ENCODE assay signal across 8 mouse cellular contexts in genomic region chr13:17992009-17992408, GRCm38 (mm10). TPM values are rescaled to one million over a fixed set of nuclear protein-coding genes. Genes with fewer than 3 reads are reported as not detected.
DNase-seq lines count a peak whose midpoint lies in the region; ATAC-seq and TF ChIP-seq lines count a peak whose summit lies in the region.

No protein-coding gene starts in this region.

- TF ChIP-seq POLR2A in myocyte (IDR thresholded peaks at IDR 0.05; ENCODE audit: insufficient read length, low read depth): no peak

- H3K27me3 ChIP-seq in kidney, postnatal 0 days (ENCODE audit: insufficient read depth, low read length): no peaks in the 10 kb centered on the region
- H3K27me3 ChIP-seq in embryonic facial prominence, embryonic 15.5 days: no peaks in the 10 kb centered on the region
- H3K27me3 ChIP-seq in intestine, postnatal 0 days (replicated peaks; ENCODE audit: control insufficient read depth, insufficient read depth, low read length): no peaks in the 10 kb centered on the region
- no peaks in the 10 kb centered on the region for H3K27me3 ChIP-seq in myocyte (ENCODE audit: control insufficient read depth, insufficient read depth, insufficient read length)

- H3K79me2 ChIP-seq in myocyte (ENCODE audit: control insufficient read depth, insufficient read depth): peaks cover 22% of the 10 kb centered on the region

- no peak for ATAC-seq in kidney, postnatal 0 days (replicated peaks; ENCODE audit: low FRiP score, low read depth)
- ATAC-seq in embryonic facial prominence, embryonic 15.5 days (ENCODE audit: insufficient number of reproducible peaks, low FRiP score, low TSS enrichment, low read depth): no peak
- no peak for ATAC-seq in intestine, postnatal 0 days

- 0 out of 2 replicates have a peak, but pooled peaks cover 2% of the 10 kb centered on the region for H3K4me1 ChIP-seq in kidney, postnatal 0 days (replicated peaks; ENCODE audit: insufficient read depth, low read length)
- peaks cover 5% of the 10 kb centered on the region; the same call in 1 of the 2 replicates for H3K4me1 ChIP-seq in embryonic facial prominence, embryonic 15.5 days
- no peaks in the 10 kb centered on the region for H3K4me1 ChIP-seq in intestine, postnatal 0 days (replicated peaks; ENCODE audit: control insufficient read depth, insufficient read depth, low read length)

- DNase-seq in kidney, postnatal 0 days (ENCODE audit: low spot score): no peak
- no peak for DNase-seq in kidney, adult 8-10 months
- DNase-seq in gastrocnemius, adult 18-20 months (ENCODE audit: low spot score): no peak
- DNase-seq in right cerebral cortex, postnatal 25 days: no peak
- DNase-seq in ovary, postnatal 10 days (ENCODE audit: low spot score): no peak

- peaks cover 3% of the 10 kb centered on the region; the same call in 1 of the 2 replicates for H3K36me3 ChIP-seq in kidney, postnatal 0 days (ENCODE audit: insufficient read depth, low read length)
- H3K36me3 ChIP-seq in embryonic facial prominence, embryonic 15.5 days: peaks cover 6% of the 10 kb centered on the region
- peaks cover 9% of the 10 kb centered on the region; the same call in 1 of the 2 replicates for H3K36me3 ChIP-seq in intestine, postnatal 0 days (ENCODE audit: control insufficient read depth, insufficient read depth)
- peaks cover 9% of the 10 kb centered on the region for H3K36me3 ChIP-seq in myocyte (ENCODE audit: control insufficient read depth, insufficient read depth)

- H3K9me3 ChIP-seq in kidney, postnatal 0 days (replicated peaks; ENCODE audit: low read length): no peaks in the 10 kb centered on the region
- H3K9me3 ChIP-seq in embryonic facial prominence, embryonic 15.5 days (replicated peaks): no peaks in the 10 kb centered on the region
- H3K9me3 ChIP-seq in intestine, postnatal 0 days (ENCODE audit: control insufficient read depth): no peaks in the 10 kb centered on the region

- TF ChIP-seq CTCF in kidney, postnatal 0 days (IDR thresholded peaks at IDR 0.05; ENCODE audit: low read depth): no peak
- TF ChIP-seq CTCF in intestine, postnatal 0 days (IDR thresholded peaks at IDR 0.05; ENCODE audit: low read depth): no peak

- no peak overlapping the region for H3K27ac ChIP-seq in kidney, postnatal 0 days
- no peak overlapping the region for H3K27ac ChIP-seq in embryonic facial prominence, embryonic 15.5 days (replicated peaks)
- no peak overlapping the region for H3K27ac ChIP-seq in intestine, postnatal 0 days (ENCODE audit: low read depth, low read length)

- H3ac ChIP-seq in myocyte (ENCODE audit: control insufficient read depth, insufficient read length): peak overlapping the region; percentile 31

- 69% methylated on average over 4 of the region's 4 CpGs for WGBS in kidney, postnatal 0 days
- 63% methylated on average over 4 of the region's 4 CpGs for WGBS in embryonic facial prominence, embryonic 15.5 days
- WGBS in intestine, postnatal 0 days: 65% methylated on average over 4 of the region's 4 CpGs

- peak overlapping the region; percentile 68 for H3K4me2 ChIP-seq in kidney, postnatal 0 days (ENCODE audit: low read length)
- H3K4me2 ChIP-seq in embryonic facial prominence, embryonic 15.5 days (replicated peaks): peak overlapping the region; percentile 73
- H3K4me2 ChIP-seq in intestine, postnatal 0 days (replicated peaks; ENCODE audit: low read depth): peak overlapping the region; percentile 81
- peak overlapping the region; percentile 81 for H3K4me2 ChIP-seq in myocyte (ENCODE audit: low read depth)

- H3K4me3 ChIP-seq in kidney, postnatal 0 days (replicated peaks; ENCODE audit: low read depth, low read length): peak overlapping the region; percentile 74
- H3K4me3 ChIP-seq in embryonic facial prominence, embryonic 15.5 days (replicated peaks): peak overlapping the region; percentile 83
- peak overlapping the region; percentile 71; the same call in 1 of the 2 replicates for H3K4me3 ChIP-seq in intestine, postnatal 0 days (ENCODE audit: low read depth, low read length)
- peak overlapping the region; percentile 74 for H3K4me3 ChIP-seq in myocyte

- H3K9ac ChIP-seq in kidney, postnatal 0 days (ENCODE audit: low read depth, low read length): no peak overlapping the region; the same call in 1 of the 2 replicates
- H3K9ac ChIP-seq in embryonic facial prominence, embryonic 15.5 days: no peak overlapping the region
- no peak overlapping the region for H3K9ac ChIP-seq in intestine, postnatal 0 days (ENCODE audit: low read depth, low read length)

TF ChIP-seq in myocyte, 11 proteins besides CTCF, POLR2A, EP300 and RAD21:
- TF ChIP-seq TCF3 (IDR thresholded peaks at IDR 0.05; ENCODE audit: insufficient read length, low read depth) (no peak), REST (IDR thresholded peaks at IDR 0.05; ENCODE audit: insufficient read depth, insufficient read length) (no peak), SRF (IDR thresholded peaks at IDR 0.05; ENCODE audit: control insufficient read depth, insufficient read length, low read depth) (no peak), USF1 (IDR thresholded peaks at IDR 0.05; ENCODE audit: low read depth) (no peak), MYOG (IDR thresholded peaks at IDR 0.05; ENCODE audit: control insufficient read depth in 1 of 3, insufficient read depth in 1 of 3, insufficient read length in 2 of 3, low read depth in 2 of 3) (no peak), TCF12 (IDR thresholded peaks at IDR 0.05; ENCODE audit: insufficient read depth, poor library complexity, severe bottlenecking) (no peak), MYOD1 (IDR thresholded peaks at IDR 0.05; ENCODE audit: control insufficient read depth in 1 of 3, insufficient read length in 2 of 3, low read depth in 2 of 3) (no peak), E2F4 (IDR thresholded peaks at IDR 0.05; ENCODE audit: insufficient read depth) (no peak), POLR2AphosphoS2 (IDR thresholded peaks at IDR 0.05; ENCODE audit: insufficient read length, low read depth) (no peak), CEBPB (IDR thresholded peaks at IDR 0.05; ENCODE audit: insufficient read depth, poor library complexity, severe bottlenecking) (no peak), MAX (IDR thresholded peaks at IDR 0.05; ENCODE audit: low read depth) (no peak)
TF ChIP-seq in myocyte: peak in this region for 0.

RNA-seq across cellular contexts. Expression of gene Yae1d1, which starts 1.1 kb away (rescaled TPM):
- 71.1 and 71.4 TPM in 2 replicates for polyA plus RNA-seq in kidney, postnatal 0 days (2015; fragmentation: Nextera tagmentation; extraction: Ambion mirVana)
- 71.1 and 73.2 TPM in 2 replicates for polyA plus RNA-seq in embryonic facial prominence, embryonic 15.5 days (2015; fragmentation: Nextera tagmentation; extraction: Ambion mirVana)
- 36.6 and 37.2 TPM in 2 replicates for polyA plus RNA-seq in intestine, postnatal 0 days (2015; fragmentation: Nextera tagmentation; extraction: Ambion mirVana)
- polyA plus RNA-seq in myocyte (2012; fragmentation: generic; extraction: Trizol): 19.1 TPM
- 10 to 100 TPM; 12.7 to 13.9 TPM for total RNA-seq in gastrocnemius, adult 18-20 months (2021)

RNA-seq across cellular contexts. Expression of gene Rala, which starts 48.0 kb away (rescaled TPM):
- polyA plus RNA-seq in kidney, postnatal 0 days (2015; fragmentation: Nextera tagmentation; extraction: Ambion mirVana): 98.6 and 102 TPM in 2 replicates
- 108 and 111 TPM in 2 replicates for polyA plus RNA-seq in embryonic facial prominence, embryonic 15.5 days (2015; fragmentation: Nextera tagmentation; extraction: Ambion mirVana)
- 107 and 110 TPM in 2 replicates for polyA plus RNA-seq in intestine, postnatal 0 days (2015; fragmentation: Nextera tagmentation; extraction: Ambion mirVana)
- polyA plus RNA-seq in myocyte (2012; fragmentation: generic; extraction: Trizol): 41.3 TPM
- total RNA-seq in gastrocnemius, adult 18-20 months (2021): 10 to 100 TPM; 24.0 to 31.6 TPM
